Mouse (Mus musculus) liver, adult 2 months (tissue): ENCODE results near the gene Terb1.

Source experiments
- CTCF ChIP-seq: fragments of 200-500 bp; IDR thresholded peaks from 2 replicates; pipeline ENCODE4 v1.5.1; 2011; ENCODE audit warnings: low read depth, low read length, control low read depth
- POLR2A ChIP-seq: fragments of 200-500 bp; IDR thresholded peaks from 2 replicates; pipeline ENCODE4 v1.6.1; 2011; ENCODE audit warnings: low read length, control low read depth; ENCODE audit not compliant: insufficient read depth; ENCODE audit errors: extremely low read depth

GRCm38 (mm10) chr8:104430230-104430629, 79.5 kb downstream of the Terb1 start:
- TF ChIP-seq CTCF (no peak), POLR2A (no peak)
